Mouse (Mus musculus): ENCODE results near the gene Galntl6.

GRCm38 (mm10) chr8:57918720-57919640 lies 993.5 kb downstream of the Galntl6 start:
- TF ChIP-seq CHD1 (IDR thresholded peaks at IDR 0.05; ENCODE audit: low read depth, low read length) (no peak), MYC (IDR thresholded peaks at IDR 0.05; ENCODE audit: low read depth, low read length) (no peak), MAZ (IDR thresholded peaks at IDR 0.05; ENCODE audit: low read depth, low read length) (no peak), ZMIZ1 (IDR thresholded peaks at IDR 0.05; ENCODE audit: low read depth, low read length) (no peak), EP300 (IDR thresholded peaks at IDR 0.05; ENCODE audit: low read length) (no peak)

Measured in CH12.LX (cell line).